Mouse (Mus musculus) heart, postnatal 36 days (tissue): ENCODE results near the gene Zfp113. TPM values are rescaled to one million over a fixed set of nuclear protein-coding genes. Genes with fewer than 3 reads are reported as not detected.

Experiments
- microRNA-seq, 2 experiments: library from miRNA; unstranded; fragments of <30 nt; microRNA quantifications; one replicate each; pipeline ENCODE4 v1.2.0; 2021; ENCODE audit warnings: borderline number of aligned reads in 2 of 2
- total RNA-seq, 2 experiments: library from RNA; stranded (reverse); gene quantifications; 2 replicates each; pipeline ENCODE4 v1.2.3; 2021

The Zfp113 gene
- total RNA-seq, 2 experiments from 2014 or later, result 7.3 to 8.3 TPM

Small RNAs within 50 kb of the gene (microRNA-seq; reads per million reads assigned to microRNA genes)
- gene Mir106b (1,741 to 2,027 reads per million in 2 experiments), gene Mir25 (708 to 786 reads per million in 2 experiments), gene Mir93 (9,188 to 9,699 reads per million in 2 experiments)

Other genes starting within 250 kb of the Zfp113 start
- gene Cyp3a13, start 234.1 kb downstream of the Zfp113 start, total RNA-seq, result under 1 TPM; 0.19 to 0.28 TPM
- gene Gjc3, start 192.6 kb downstream of the Zfp113 start, total RNA-seq, result under 1 TPM; 0.33 to 0.35 TPM
- gene Azgp1, start 174.2 kb downstream of the Zfp113 start, total RNA-seq, result not detected
- not detected for gene Smok3a, start 134.5 kb downstream of the Zfp113 start, total RNA-seq
- not detected for gene Smok3b, start 134.3 kb downstream of the Zfp113 start, total RNA-seq
- gene Smok3c, start 102.5 kb downstream of the Zfp113 start, total RNA-seq, result not detected
- 10 to 100 TPM; 14.1 to 15.1 TPM for gene Zkscan1, start 70.7 kb downstream of the Zfp113 start, total RNA-seq
- 10 to 100 TPM; 10.7 to 13.6 TPM for gene Zscan21, start 38.8 kb downstream of the Zfp113 start, total RNA-seq
- 100 to 1,000 TPM; 123 to 126 TPM for gene Cops6, start 5.3 kb upstream of the Zfp113 start, total RNA-seq
- gene Ap4m1, start 16.3 kb upstream of the Zfp113 start, total RNA-seq, result 10 to 100 TPM in 1 of 2 experiments, 1 to 10 TPM in 1; 9.6 to 11.8 TPM
- 10 to 100 TPM; 10.5 to 11.7 TPM for gene Mcm7, start 16.7 kb upstream of the Zfp113 start, total RNA-seq
- 10 to 100 TPM; 32.8 to 33.5 TPM for gene Taf6, start 31.7 kb upstream of the Zfp113 start, total RNA-seq
- gene Cnpy4, start 31.7 kb upstream of the Zfp113 start, total RNA-seq, result 1 to 10 TPM; 6.4 to 7.2 TPM
- 1 to 10 TPM; 2.9 to 3.1 TPM for gene Mblac1, start 38.6 kb upstream of the Zfp113 start, total RNA-seq
- gene Nxpe5, start 70.2 kb upstream of the Zfp113 start, total RNA-seq, result 1 to 10 TPM in 1 of 2 experiments, under 1 TPM in 1; 0.92 to 1.9 TPM
- 10 to 100 TPM; 57.2 to 61.0 TPM for gene Lamtor4, start 99.7 kb upstream of the Zfp113 start, total RNA-seq
- 1 to 10 TPM; 2.9 to 4.0 TPM for gene BC037034, start 108.3 kb upstream of the Zfp113 start, total RNA-seq
- gene Gal3st4, start 117.1 kb upstream of the Zfp113 start, total RNA-seq, result under 1 TPM; 0.19 to 0.31 TPM
- not detected for gene Gm43720, start 124.2 kb upstream of the Zfp113 start, total RNA-seq
- gene Gpc2, start 124.3 kb upstream of the Zfp113 start, total RNA-seq, result under 1 TPM; 0.11 to 0.25 TPM
- not detected for gene Stag3, start 124.5 kb upstream of the Zfp113 start, total RNA-seq
- gene Pvrig, start 186.2 kb upstream of the Zfp113 start, total RNA-seq, result not detected